In the genomic region with DNA sequence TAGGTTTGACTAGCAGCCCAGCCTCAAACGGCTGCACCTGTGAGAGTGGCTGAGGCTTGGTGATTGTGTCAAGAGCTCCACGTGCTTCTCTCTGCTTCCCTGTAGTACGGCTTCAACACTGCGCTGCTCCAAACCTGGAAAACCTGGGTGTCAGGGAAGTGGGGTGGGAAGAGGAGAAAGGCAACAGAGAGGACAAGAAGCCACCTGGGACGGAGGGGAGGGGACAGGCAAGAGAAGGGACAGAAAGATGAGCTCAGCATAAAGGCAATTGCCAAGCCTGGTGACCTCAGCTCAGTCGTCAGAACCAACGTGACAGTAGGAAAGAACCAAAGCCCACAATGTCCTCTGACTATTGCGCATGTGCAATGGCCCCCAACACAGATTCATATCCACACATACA, we compare ENCODE assay signal across 21 mouse cellular contexts. TPM values are rescaled to one million over a fixed set of nuclear protein-coding genes. Genes with fewer than 3 reads are reported as not detected.
DNase-seq lines count a peak whose midpoint lies in the region; ATAC-seq lines count a peak whose summit lies in the region.
"Had no signal": no experiment of that assay in that cellular context is flagged by ENCODE, and none has a peak within 500 bp of the region (broad histone marks: within the 10 kb centered on the region; RNA-seq: fewer than 3 reads in every experiment).

No protein-coding gene starts in this region.

- H3K9ac ChIP-seq in limb, embryonic 12.5 days (replicated peaks) = 0 out of 2 replicates have a peak overlapping the region, but pooled peaks have one; percentile 27
- no peak overlapping the region for H3K9ac ChIP-seq in kidney, embryonic 15.5 days
- H3K9ac ChIP-seq: embryonic facial prominence, embryonic 12.5 days; forebrain, embryonic 15.5 days; heart, embryonic 15.5 days; hindbrain, embryonic 13.5 days had no signal

- no peak for ATAC-seq in cerebellum, adult (ENCODE audit: insufficient number of reproducible peaks, low FRiP score, low TSS enrichment)
- ATAC-seq in limb, embryonic 12.5 days (ENCODE audit: insufficient number of reproducible peaks, insufficient read depth, low FRiP score, low TSS enrichment, low read depth) = no peak
- no peak for ATAC-seq in kidney, embryonic 15.5 days (replicated peaks; ENCODE audit: low FRiP score)
- ATAC-seq: CD4-positive, CD25-positive, alpha-beta regulatory T cell, adult 4 months; forebrain, embryonic 15.5 days; hindbrain, postnatal 0 days had no signal

- H3K36me3 ChIP-seq in limb, embryonic 12.5 days = no peaks in the 10 kb centered on the region
- H3K36me3 ChIP-seq in limb, embryonic 10.5 days = no peaks in the 10 kb centered on the region
- H3K36me3 ChIP-seq in kidney, embryonic 15.5 days = no peaks in the 10 kb centered on the region
- H3K36me3 ChIP-seq: embryonic facial prominence, embryonic 12.5 days; forebrain, embryonic 15.5 days; G1E; heart, embryonic 15.5 days; hindbrain, embryonic 13.5 days had no signal

- no peak overlapping the region for H3K4me3 ChIP-seq in limb, embryonic 12.5 days (replicated peaks)
- no peak overlapping the region for H3K4me3 ChIP-seq in limb, embryonic 10.5 days
- no peak overlapping the region for H3K4me3 ChIP-seq in kidney, embryonic 15.5 days (replicated peaks)
- H3K4me3 ChIP-seq: embryonic facial prominence, embryonic 12.5 days; forebrain, embryonic 15.5 days; heart, adult 2 months; heart, embryonic 15.5 days; hindbrain, embryonic 13.5 days had no signal

- peak; percentile 39 for DNase-seq in cerebellum, adult 11 months
- no peak for DNase-seq in limb, embryonic 10.5 days (ENCODE audit: low spot score)
- DNase-seq in cerebellum, postnatal 25 days = peak; percentile 63 to 65
- DNase-seq in kidney, adult 9 months = no peak
- DNase-seq: adrenal gland, postnatal 25 days; B cell, adult 2 months; gastrocnemius, postnatal 10 days; heart, adult 2 months; heart, postnatal 14 days; kidney, adult 11 months had no signal

- H3K4me1 ChIP-seq in limb, embryonic 12.5 days (replicated peaks) = peaks cover 43% of the 10 kb centered on the region
- peaks cover 22% of the 10 kb centered on the region for H3K4me1 ChIP-seq in limb, embryonic 10.5 days
- peaks cover 35% of the 10 kb centered on the region for H3K4me1 ChIP-seq in kidney, embryonic 15.5 days

- WGBS in limb, embryonic 12.5 days = 79% methylated on average over 8 of the region's 8 CpGs
- WGBS in limb, embryonic 10.5 days = 83% methylated on average over 8 of the region's 8 CpGs
- WGBS in kidney, embryonic 15.5 days = 80% methylated on average over 8 of the region's 8 CpGs

- no peak overlapping the region for H3K4me2 ChIP-seq in limb, embryonic 12.5 days
- H3K4me2 ChIP-seq in kidney, embryonic 15.5 days = no peak overlapping the region
- H3K4me2 ChIP-seq: embryonic facial prominence, embryonic 12.5 days; forebrain, embryonic 15.5 days; heart, embryonic 11.5 days; heart, embryonic 15.5 days; hindbrain, embryonic 13.5 days had no signal

- no peaks in the 10 kb centered on the region for H3K9me3 ChIP-seq in limb, embryonic 12.5 days
- no peaks in the 10 kb centered on the region for H3K9me3 ChIP-seq in limb, embryonic 10.5 days (replicated peaks)
- no peaks in the 10 kb centered on the region for H3K9me3 ChIP-seq in kidney, embryonic 15.5 days (replicated peaks)
- H3K9me3 ChIP-seq: embryonic facial prominence, embryonic 12.5 days; forebrain, embryonic 15.5 days; G1E; heart, embryonic 15.5 days; hindbrain, embryonic 13.5 days had no signal

- H3K27ac ChIP-seq in limb, embryonic 12.5 days = no peak overlapping the region
- no peak overlapping the region for H3K27ac ChIP-seq in limb, embryonic 10.5 days
- H3K27ac ChIP-seq in kidney, embryonic 15.5 days = no peak overlapping the region
- H3K27ac ChIP-seq: embryonic facial prominence, embryonic 12.5 days; forebrain, embryonic 15.5 days; heart, adult 2 months; heart, embryonic 15.5 days; hindbrain, embryonic 13.5 days; hindbrain, postnatal 0 days had no signal

- H3K27me3 ChIP-seq in limb, embryonic 12.5 days = peaks cover 43% of the 10 kb centered on the region
- H3K27me3 ChIP-seq in limb, embryonic 10.5 days (ENCODE audit: low read depth, poor library complexity, severe bottlenecking) = peaks cover 57% of the 10 kb centered on the region
- peaks cover 44% of the 10 kb centered on the region for H3K27me3 ChIP-seq in kidney, embryonic 15.5 days

RNA-seq across cellular contexts. Expression of gene Lsm14b, which starts 3.9 kb away (rescaled TPM):
- 13.6 and 14.2 TPM in 2 replicates for polyA plus RNA-seq in limb, embryonic 12.5 days (2016; fragmentation: Nextera tagmentation; extraction: Ambion mirVana)
- polyA plus RNA-seq in limb, embryonic 10.5 days (2016; fragmentation: Nextera tagmentation; extraction: Ambion mirVana) = 8.1 and 9.1 TPM in 2 replicates
- 9.5 and 10.1 TPM in 2 replicates for polyA plus RNA-seq in kidney, embryonic 15.5 days (2015; fragmentation: Nextera tagmentation; extraction: Ambion mirVana)

RNA-seq across cellular contexts. Expression of gene Psma7, which starts 21.3 kb away (rescaled TPM):
- 693 and 704 TPM in 2 replicates for polyA plus RNA-seq in limb, embryonic 12.5 days (2016; fragmentation: Nextera tagmentation; extraction: Ambion mirVana)
- 868 and 947 TPM in 2 replicates for polyA plus RNA-seq in limb, embryonic 10.5 days (2016; fragmentation: Nextera tagmentation; extraction: Ambion mirVana)
- polyA plus RNA-seq in kidney, embryonic 15.5 days (2015; fragmentation: Nextera tagmentation; extraction: Ambion mirVana) = 615 and 646 TPM in 2 replicates

RNA-seq across cellular contexts. Expression of gene Ss18l1, which starts 21.4 kb away (rescaled TPM):
- 7.3 and 8.7 TPM in 2 replicates for polyA plus RNA-seq in limb, embryonic 12.5 days (2016; fragmentation: Nextera tagmentation; extraction: Ambion mirVana)
- 5.8 and 7.4 TPM in 2 replicates for polyA plus RNA-seq in limb, embryonic 10.5 days (2016; fragmentation: Nextera tagmentation; extraction: Ambion mirVana)
- polyA plus RNA-seq in kidney, embryonic 15.5 days (2015; fragmentation: Nextera tagmentation; extraction: Ambion mirVana) = 6.3 and 6.4 TPM in 2 replicates

RNA-seq across cellular contexts. Expression of gene Taf4, which starts 44.5 kb away (rescaled TPM):
- 3.8 and 5.0 TPM in 2 replicates for polyA plus RNA-seq in limb, embryonic 12.5 days (2016; fragmentation: Nextera tagmentation; extraction: Ambion mirVana)
- polyA plus RNA-seq in limb, embryonic 10.5 days (2016; fragmentation: Nextera tagmentation; extraction: Ambion mirVana) = 2.7 and 3.3 TPM in 2 replicates
- 3.5 and 3.9 TPM in 2 replicates for polyA plus RNA-seq in kidney, embryonic 15.5 days (2015; fragmentation: Nextera tagmentation; extraction: Ambion mirVana)

RNA-seq across cellular contexts. Expression of gene Mtg2, which starts 49.5 kb away (rescaled TPM):
- 29.6 and 30.9 TPM in 2 replicates for polyA plus RNA-seq in limb, embryonic 12.5 days (2016; fragmentation: Nextera tagmentation; extraction: Ambion mirVana)
- 32.1 and 33.1 TPM in 2 replicates for polyA plus RNA-seq in limb, embryonic 10.5 days (2016; fragmentation: Nextera tagmentation; extraction: Ambion mirVana)
- polyA plus RNA-seq in kidney, embryonic 15.5 days (2015; fragmentation: Nextera tagmentation; extraction: Ambion mirVana) = 26.4 TPM in 2 replicates

Comparison
In these comparisons a context has a peak if more than half of its experiments do, and no peak if none do; other contexts are left out.
1. DNase-seq: peak in cerebellum, adult 11 months (single experiment) and cerebellum, postnatal 25 days (2 of 2); none in limb, embryonic 10.5 days (single experiment) and kidney, adult 9 months (single experiment).